Mouse (Mus musculus) heart, embryonic 13.5 days (tissue): ENCODE results near the gene Lyrm9. TPM values are rescaled to one million over a fixed set of nuclear protein-coding genes. Genes with fewer than 3 reads are reported as not detected.
"Not testable (repeated sequence)": the region's sequence is repeated elsewhere in the genome, so short reads cannot be mapped to it uniquely, and the experiment has no call there.

ENCODE experiments used
- ATAC-seq: fragments of 200-750 bp; cut with Nextera tagmentation; 2 replicates; pipeline ENCODE4 v1.8.0; 2017; ENCODE audit warnings: moderate TSS enrichment; ENCODE audit not compliant: insufficient number of reproducible peaks, low FRiP score, low TSS enrichment; ENCODE audit errors: extremely low read depth
- H3K27ac ChIP-seq: fragments of 300-500 bp; sonication (generic); replicated peaks from 2 replicates; pipeline ENCODE4 v1.5.1; 2015; ENCODE audit warnings: moderate library complexity, mild to moderate bottlenecking, inconsistent platforms
- H3K27me3 ChIP-seq: fragments of 300-500 bp; sonication (generic); replicated peaks from 2 replicates; pipeline ENCODE4 v1.6.1; 2015; ENCODE audit warnings: mild to moderate bottlenecking, inconsistent platforms
- H3K36me3 ChIP-seq: fragments of 300-500 bp; sonication (generic); 2 replicates; pipeline ENCODE4 v1.6.1; 2015; ENCODE audit warnings: mild to moderate bottlenecking, inconsistent platforms
- H3K4me1 ChIP-seq: fragments of 300-500 bp; sonication (generic); 2 replicates; pipeline ENCODE4 v1.6.1; 2015; ENCODE audit warnings: inconsistent platforms
- H3K4me2 ChIP-seq: fragments of 300-500 bp; sonication (generic); 2 replicates; pipeline ENCODE4 v1.6.1; 2015; ENCODE audit warnings: inconsistent platforms, mild to moderate bottlenecking, moderate library complexity
- H3K4me3 ChIP-seq: fragments of 300-500 bp; sonication (generic); 2 replicates; pipeline ENCODE4 v1.5.1; 2015; ENCODE audit warnings: moderate library complexity, mild to moderate bottlenecking, inconsistent platforms
- H3K9ac ChIP-seq: fragments of 300-500 bp; sonication (generic); 2 replicates; pipeline ENCODE4 v1.6.1; 2015; ENCODE audit warnings: inconsistent platforms, mild to moderate bottlenecking, moderate library complexity
- H3K9me3 ChIP-seq: fragments of 300-500 bp; sonication (generic); 2 replicates; pipeline ENCODE4 v1.6.1; 2016; ENCODE audit warnings: inconsistent platforms
- WGBS: fragments of 180-500 bp; shearing (Covaris S2); methylation state at CpG from one replicate; pipeline ENCODE4 v1.1.7; 2015; ENCODE audit warnings: mixed read lengths; 5-methylcytosine and 5-hydroxymethylcytosine counted together
- polyA plus RNA-seq: library from polyadenylated mRNA; unstranded; fragments of >200 nt; fragmentation: Nextera tagmentation; extraction: Ambion mirVana; gene quantifications from 2 replicates; pipeline ENCODE4 v1.2.1, GENCODE M21; 2015

The Lyrm9 gene
- polyA plus RNA-seq, 1 experiment from 2014 or later = 28.5 TPM

DNA sequence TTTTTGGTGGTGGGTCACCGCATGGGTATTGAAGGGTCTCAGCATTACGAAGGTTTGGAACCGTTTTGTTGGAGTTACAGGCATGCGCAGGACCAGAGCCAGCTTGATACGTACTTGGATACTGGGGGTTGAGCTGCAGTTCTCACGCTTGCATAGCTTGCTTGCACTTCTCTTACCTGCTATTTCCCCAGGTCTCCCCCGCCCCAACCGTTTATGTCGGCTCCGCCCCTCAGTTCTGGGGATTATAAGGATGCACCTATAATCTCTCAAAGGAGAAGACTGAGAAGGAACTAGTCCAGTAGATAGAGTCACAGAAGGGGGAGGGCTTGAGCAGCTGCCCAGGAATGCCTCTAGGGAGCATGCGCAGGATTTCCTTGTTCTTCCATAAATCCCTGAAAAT lies 26.1 kb downstream of the Lyrm9 start:
- no peak overlapping the region for H3K4me2 ChIP-seq
- no peaks in the 10 kb centered on the region for H3K9me3 ChIP-seq
- H3K27ac ChIP-seq = no peak overlapping the region
- H3K4me1 ChIP-seq = no peaks in the 10 kb centered on the region
- no peak for ATAC-seq
- H3K4me3 ChIP-seq = no peak overlapping the region
- H3K27me3 ChIP-seq = 0 out of 2 replicates have a peak, but pooled peaks cover 5% of the 10 kb centered on the region
- WGBS = 78% methylated on average over 11 of the region's 11 CpGs
- H3K36me3 ChIP-seq = no peaks in the 10 kb centered on the region
- H3K9ac ChIP-seq = no peak overlapping the region

DNA sequence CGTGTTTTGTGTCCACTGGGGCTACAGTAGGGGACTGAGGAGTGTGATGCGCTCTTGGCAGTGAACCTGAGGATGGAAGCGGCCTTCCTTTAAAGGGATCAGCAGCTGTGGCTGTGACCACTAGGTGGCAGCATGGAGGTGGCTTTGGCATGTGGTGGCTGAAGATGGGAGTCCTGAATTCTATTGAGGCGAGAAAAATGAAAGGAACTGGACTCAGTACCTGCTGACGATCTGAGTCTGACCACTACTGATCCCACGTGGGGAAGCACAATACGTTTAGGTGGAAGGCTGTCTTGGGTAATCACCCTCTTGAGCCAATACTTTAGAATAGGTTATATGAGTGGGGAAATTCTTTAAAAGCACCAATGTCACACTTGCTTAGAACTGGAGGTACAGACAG lies 29.9 kb downstream of the Lyrm9 start:
- no peaks in the 10 kb centered on the region for H3K9me3 ChIP-seq
- H3K4me2 ChIP-seq = no peak overlapping the region
- ATAC-seq = no peak
- 11% methylated on average over 7 of the region's 7 CpGs for WGBS
- H3K27ac ChIP-seq = no peak overlapping the region
- H3K27me3 ChIP-seq = peaks cover 11% of the 10 kb centered on the region; the same call in 1 of the 2 replicates
- H3K9ac ChIP-seq = no peak overlapping the region
- no peaks in the 10 kb centered on the region for H3K4me1 ChIP-seq
- H3K36me3 ChIP-seq = no peaks in the 10 kb centered on the region
- H3K4me3 ChIP-seq = no peak overlapping the region

DNA sequence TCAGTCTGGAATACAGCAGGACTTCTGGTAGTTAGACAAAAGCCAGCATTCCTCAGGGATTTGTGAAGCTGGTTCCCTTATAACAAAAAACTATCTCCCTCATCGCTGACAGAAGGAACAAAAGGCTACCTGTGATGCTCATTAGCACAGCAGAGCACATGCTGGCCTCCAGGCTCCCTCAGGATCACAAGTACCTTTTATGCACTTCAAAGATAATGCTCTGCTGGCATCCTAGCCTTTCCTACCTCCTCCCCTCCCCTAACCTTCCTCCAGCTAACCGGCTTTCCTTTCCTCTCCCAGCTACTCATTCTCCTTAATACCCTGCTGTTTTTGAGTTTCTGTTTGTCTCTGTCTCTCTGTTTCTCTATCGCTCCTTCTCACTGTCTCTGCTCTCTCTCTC lies 31.2 kb downstream of the Lyrm9 start:
- WGBS = 11% methylated on average over 3 of the region's 3 CpGs
- Histone ChIP-seq H3K4me2 (no peak overlapping the region), H3K4me3 (no peak overlapping the region), H3K9me3 (no peaks in the 10 kb centered on the region), H3K4me1 (no peaks in the 10 kb centered on the region), H3K27me3 (peaks cover 11% of the 10 kb centered on the region; the same call in 1 of the 2 replicates), H3K27ac (no peak overlapping the region), H3K36me3 (no peaks in the 10 kb centered on the region), H3K9ac (no peak overlapping the region)
- ATAC-seq = no peak

GRCm38 (mm10) chr11:78863898-78864297 lies 37.5 kb downstream of the Lyrm9 start:
- no peak overlapping the region for H3K4me2 ChIP-seq
- no peaks in the 10 kb centered on the region for H3K36me3 ChIP-seq
- no peak overlapping the region for H3K4me3 ChIP-seq
- ATAC-seq = no peak
- H3K27ac ChIP-seq = no peak overlapping the region
- no peaks in the 10 kb centered on the region for H3K9me3 ChIP-seq
- WGBS = 80% methylated on average over 4 of the region's 4 CpGs
- H3K27me3 ChIP-seq = peaks cover 2% of the 10 kb centered on the region; the same call in 1 of the 2 replicates
- H3K4me1 ChIP-seq = no peaks in the 10 kb centered on the region
- H3K9ac ChIP-seq = no peak overlapping the region

DNA sequence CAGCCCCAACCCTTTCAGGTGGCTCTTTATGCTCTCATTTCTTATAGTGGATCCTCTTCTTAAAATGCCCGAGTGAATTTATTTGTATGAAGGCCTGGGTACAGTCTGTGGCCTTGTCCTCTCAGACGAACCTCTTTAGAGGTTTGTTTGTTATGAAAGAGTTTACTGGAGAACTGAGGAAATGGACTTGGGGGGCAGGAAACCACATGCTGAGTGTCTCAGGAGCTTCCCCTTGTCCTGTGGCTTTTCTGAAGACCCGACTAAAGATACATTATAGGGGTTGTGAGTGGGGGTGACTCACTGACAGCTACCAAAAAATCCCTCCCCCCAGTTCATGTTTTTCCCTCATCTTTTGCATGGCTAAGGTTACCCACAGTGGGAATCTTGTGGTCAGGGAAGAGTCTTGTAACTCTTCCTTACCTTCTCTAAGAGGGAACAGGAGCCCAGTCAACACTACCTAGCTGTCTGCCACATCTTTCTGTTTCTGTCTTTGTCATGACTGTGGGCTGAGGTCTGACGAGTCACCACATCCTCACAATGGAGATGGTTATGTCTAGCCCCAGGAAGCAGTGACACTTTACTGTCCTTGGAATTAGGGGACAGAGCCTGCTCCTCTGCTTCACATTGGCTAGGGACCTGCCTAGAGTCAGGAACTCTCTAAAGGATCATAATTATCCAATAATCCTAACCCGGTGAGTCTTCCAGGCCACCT lies 38.3 kb downstream of the Lyrm9 start:
- no peaks in the 10 kb centered on the region for H3K4me1 ChIP-seq
- H3K36me3 ChIP-seq = no peaks in the 10 kb centered on the region
- WGBS = 59% methylated on average over 5 of the region's 5 CpGs
- no peaks in the 10 kb centered on the region for H3K27me3 ChIP-seq
- H3K4me2 ChIP-seq = no peak overlapping the region
- H3K9me3 ChIP-seq = no peaks in the 10 kb centered on the region
- H3K4me3 ChIP-seq = no peak overlapping the region
- no peak overlapping the region for H3K9ac ChIP-seq
- no peak overlapping the region for H3K27ac ChIP-seq
- no peak for ATAC-seq

- no peaks in the 10 kb centered on the region for H3K4me1 ChIP-seq
- WGBS = 78% methylated on average over 2 of the region's 2 CpGs
- H3K9me3 ChIP-seq = no peaks in the 10 kb centered on the region
- H3K36me3 ChIP-seq = no peaks in the 10 kb centered on the region
- no peak overlapping the region for H3K9ac ChIP-seq
- no peak overlapping the region for H3K4me3 ChIP-seq
- no peaks in the 10 kb centered on the region for H3K27me3 ChIP-seq
- H3K4me2 ChIP-seq = no peak overlapping the region
- no peak overlapping the region for H3K27ac ChIP-seq
- ATAC-seq = no peak
Measured at GRCm38 (mm10) chr11:78865314-78865713, 38.9 kb downstream of the Lyrm9 start.

GRCm38 (mm10) chr11:78866486-78866885 lies 40.1 kb downstream of the Lyrm9 start:
- no peak for ATAC-seq
- WGBS = 42% methylated on average over 3 of the region's 3 CpGs
- Histone ChIP-seq H3K27ac (no peak overlapping the region), H3K9me3 (no peaks in the 10 kb centered on the region), H3K4me3 (no peak overlapping the region), H3K9ac (no peak overlapping the region), H3K4me2 (no peak overlapping the region), H3K36me3 (no peaks in the 10 kb centered on the region), H3K4me1 (no peaks in the 10 kb centered on the region), H3K27me3 (no peaks in the 10 kb centered on the region)

DNA sequence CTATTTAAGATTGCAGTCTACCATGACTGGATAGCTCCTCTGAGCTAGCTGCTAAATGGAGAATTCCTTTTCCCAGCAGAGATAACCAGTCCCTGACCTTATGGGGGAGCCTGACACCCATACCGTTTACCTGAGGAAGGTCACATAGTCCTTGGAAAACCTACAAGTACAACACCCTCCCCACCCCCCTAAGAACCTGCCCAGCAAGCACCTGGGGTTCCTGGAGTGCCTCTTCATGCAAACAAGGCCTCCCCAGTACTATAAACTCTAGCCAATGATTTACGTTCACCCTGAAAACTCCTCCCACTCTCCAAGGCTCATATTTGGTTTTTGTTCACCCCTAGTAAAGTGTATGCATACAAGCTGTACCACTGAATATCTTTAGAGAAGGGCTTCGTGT lies 41.3 kb downstream of the Lyrm9 start:
- no peak overlapping the region for H3K4me3 ChIP-seq
- H3K27me3 ChIP-seq = no peaks in the 10 kb centered on the region
- no peak overlapping the region for H3K4me2 ChIP-seq
- H3K9ac ChIP-seq = no peak overlapping the region
- ATAC-seq = no peak
- H3K4me1 ChIP-seq = peaks cover 8% of the 10 kb centered on the region
- no peak overlapping the region for H3K27ac ChIP-seq
- 54% methylated on average over 3 of the region's 3 CpGs for WGBS
- H3K36me3 ChIP-seq = no peaks in the 10 kb centered on the region
- no peaks in the 10 kb centered on the region for H3K9me3 ChIP-seq

DNA sequence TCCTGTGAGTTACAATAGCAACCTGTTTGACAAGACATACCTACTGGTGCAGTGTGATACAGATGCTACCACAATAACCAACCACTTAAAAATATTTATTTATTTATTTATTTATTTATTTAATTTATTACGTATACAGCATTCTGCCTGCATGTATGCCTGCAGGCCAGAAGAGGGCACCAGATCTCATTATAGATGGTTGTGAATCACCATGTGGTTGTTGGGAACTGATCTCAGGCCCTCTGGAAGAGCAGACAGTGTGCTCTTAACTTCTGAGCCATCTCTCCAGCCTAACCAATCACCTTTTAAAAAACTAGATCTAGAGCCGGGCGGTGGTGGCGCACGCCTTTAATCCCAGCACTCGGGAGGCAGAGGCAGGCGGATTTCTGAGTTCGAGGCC lies 42.8 kb downstream of the Lyrm9 start:
- H3K4me3 ChIP-seq, ATAC-seq, H3K36me3 ChIP-seq, H3K4me2 ChIP-seq, H3K9me3 ChIP-seq, H3K27ac ChIP-seq, H3K27me3 ChIP-seq, H3K9ac ChIP-seq: not testable (repeated sequence)
- peaks cover 11% of the 10 kb centered on the region for H3K4me1 ChIP-seq
- 95% methylated on average over 8 of the region's 8 CpGs for WGBS

- Histone ChIP-seq H3K4me1 (peaks cover 11% of the 10 kb centered on the region), H3K36me3 (no peaks in the 10 kb centered on the region), H3K9me3 (no peaks in the 10 kb centered on the region), H3K9ac (no peak overlapping the region), H3K27me3 (no peaks in the 10 kb centered on the region), H3K4me2 (no peak overlapping the region), H3K27ac (no peak overlapping the region), H3K4me3 (no peak overlapping the region)
- 78% methylated on average over 4 of the region's 4 CpGs for WGBS
- no peak for ATAC-seq
Measured at GRCm38 (mm10) chr11:78870891-78871290, 44.5 kb downstream of the Lyrm9 start.

DNA sequence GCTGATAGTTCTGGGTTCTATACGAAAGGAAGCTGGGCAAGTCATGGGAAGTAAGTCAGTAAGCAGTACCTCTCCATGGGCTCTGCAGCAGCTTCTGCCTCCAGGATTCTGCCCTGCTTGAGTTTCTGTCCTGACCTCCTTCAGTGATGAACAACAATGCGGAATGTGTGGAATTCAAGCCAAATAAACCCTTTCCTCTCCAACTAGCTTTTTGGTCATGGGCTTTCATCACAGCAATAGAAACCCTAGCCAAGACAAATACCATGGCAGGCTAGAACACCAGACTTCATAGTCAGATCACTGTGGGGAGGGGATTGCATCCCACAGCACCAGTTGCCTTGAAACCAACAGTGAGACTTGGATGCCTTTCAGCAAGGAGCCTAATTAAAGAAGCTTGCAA lies 46.4 kb downstream of the Lyrm9 start:
- H3K9me3 ChIP-seq = no peaks in the 10 kb centered on the region
- no peak overlapping the region for H3K27ac ChIP-seq
- no peak overlapping the region for H3K4me3 ChIP-seq
- H3K27me3 ChIP-seq = no peaks in the 10 kb centered on the region
- no peak for ATAC-seq
- no peak overlapping the region for H3K4me2 ChIP-seq
- whole genome bisulfite sequencing = 17% methylated on average over 2 of the region's 2 CpGs
- H3K9ac ChIP-seq = no peak overlapping the region
- peaks cover 11% of the 10 kb centered on the region for H3K4me1 ChIP-seq
- no peaks in the 10 kb centered on the region for H3K36me3 ChIP-seq

- no peak overlapping the region for H3K9ac ChIP-seq
- 88% methylated on average over 3 of the region's 3 CpGs for WGBS
- H3K36me3 ChIP-seq = no peaks in the 10 kb centered on the region
- no peak overlapping the region for H3K4me2 ChIP-seq
- H3K4me3 ChIP-seq = no peak overlapping the region
- H3K9me3 ChIP-seq = no peaks in the 10 kb centered on the region
- H3K27ac ChIP-seq = no peak overlapping the region
- no peaks in the 10 kb centered on the region for H3K4me1 ChIP-seq
- no peaks in the 10 kb centered on the region for H3K27me3 ChIP-seq
- ATAC-seq = no peak
Measured at GRCm38 (mm10) chr11:78879727-78880126, 53.3 kb downstream of the Lyrm9 start.
